Mouse (Mus musculus) left cerebral cortex, postnatal 4 days (tissue): ENCODE data around the gene Eef1g. TPM values are rescaled to one million over a fixed set of nuclear protein-coding genes. Genes with fewer than 3 reads are reported as not detected.
"Not testable (repeated sequence)": the region's sequence is repeated elsewhere in the genome, so short reads cannot be mapped to it uniquely, and the experiment has no call there.

Experiments used
- DNase-seq: peaks from one replicate; pipeline ENCODE4 v3.0.0-alpha.2; 2022
- intact Hi-C: fragments of 180-260 bp; cut with DNase I; formaldehyde crosslinking; loops from one replicate; pipeline ENCODE4 v1.15.1; 2025
- total RNA-seq, 2 experiments: library from RNA; stranded (reverse); gene quantifications; 2 replicates each; pipeline ENCODE4 v1.2.3; 2021

Gene Eef1g
- total RNA-seq, 2 experiments from 2014 or later: 385 to 398 TPM

GRCm38 (mm10) chr19:8944062-8944461 lies 22.8 kb upstream of the Eef1g start:
- no peak for DNase-seq
- intact Hi-C loops: loop anchor here (10.0 kb wide), 1 partner anchor 109 kb away; the partner anchor contains the start of genes Bscl2 and Gng3

DNA sequence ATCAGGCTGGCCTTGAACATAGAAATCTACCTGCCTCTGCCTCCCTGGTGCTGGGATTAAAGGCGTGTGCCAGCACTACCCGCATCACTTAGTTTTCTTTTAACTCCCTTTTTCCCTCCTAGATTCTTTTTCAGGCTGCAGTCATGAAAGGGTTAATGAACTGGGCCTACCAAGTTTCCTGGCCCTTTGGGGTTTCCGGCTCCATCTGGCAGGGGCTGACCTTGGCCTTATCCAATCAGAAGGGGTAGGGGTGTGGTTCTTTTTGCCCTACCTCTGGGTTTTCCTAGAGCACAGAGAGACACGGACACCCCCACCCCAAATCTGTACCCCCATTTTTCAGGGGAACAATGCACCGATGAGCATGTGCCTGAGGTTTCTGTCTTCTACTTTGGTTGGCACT lies 22.1 kb upstream of the Eef1g start:
- intact Hi-C loops: loop anchor here (10.0 kb wide), 1 partner anchor 110 kb away; the partner anchor contains the start of genes Bscl2 and Gng3
- DNase-seq: peak; percentile 84

DNA sequence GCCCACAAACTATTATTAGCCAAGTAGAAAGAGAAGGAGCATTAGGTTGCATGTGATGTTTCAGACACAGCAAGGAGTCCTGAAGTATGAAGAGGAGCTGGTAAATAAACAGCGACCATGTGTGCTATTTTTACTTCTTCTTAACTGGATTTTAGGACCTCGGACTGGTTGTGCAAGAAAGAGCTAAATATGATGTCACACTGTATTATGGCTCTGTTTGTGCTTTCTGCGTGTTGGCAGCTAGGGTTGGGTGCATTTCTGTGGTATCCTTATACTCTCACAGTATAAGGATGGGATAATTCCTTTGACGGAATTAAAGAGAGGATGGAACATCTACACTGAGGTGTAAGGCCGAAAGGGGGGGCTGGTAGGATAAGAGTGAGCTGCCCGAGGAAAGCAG lies 21.6 kb upstream of the Eef1g start:
- intact Hi-C loops: loop anchor here (10.0 kb wide), 1 partner anchor 110 kb away; the partner anchor contains the start of genes Bscl2 and Gng3
- no peak for DNase-seq

- no peak for DNase-seq
- intact Hi-C loops: loop anchor here (10.0 kb wide), 1 partner anchor 112 kb away; the partner anchor contains the start of genes Bscl2 and Gng3
These were observed 19.9 kb upstream of the Eef1g start for GRCm38 (mm10) chr19:8946929-8947328.

- intact Hi-C loops: no loop called here
- DNase-seq: no peak
These were observed 16.7 kb upstream of the Eef1g start for GRCm38 (mm10) chr19:8950190-8950589.

DNA sequence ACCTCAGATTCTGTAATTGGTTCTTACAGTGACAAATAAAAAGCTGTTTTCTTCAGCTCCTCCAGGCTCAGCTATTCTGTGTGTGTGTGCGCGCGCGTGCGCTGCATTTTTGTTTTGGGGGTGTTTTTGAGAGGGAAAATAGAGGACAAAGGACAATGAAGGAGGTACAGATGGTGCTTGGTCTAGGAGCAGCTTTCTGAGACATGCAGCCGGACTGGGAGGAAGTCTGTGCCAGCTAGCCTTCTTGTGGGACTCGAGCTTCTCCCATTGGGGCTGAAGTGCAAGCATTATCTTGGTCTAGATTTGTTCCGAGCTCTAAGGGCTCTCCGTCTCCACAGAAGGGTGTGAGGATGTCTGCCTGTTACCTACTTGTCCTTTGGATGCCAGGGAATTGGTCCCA lies 14.6 kb upstream of the Eef1g start:
- intact Hi-C loops: no loop called here

GRCm38 (mm10) chr19:8953135-8954039 lies 13.5 kb upstream of the Eef1g start, which contains the start of gene Tut1:
Tut1 (plus strand) TSS chr19:8953847.
- intact Hi-C loops: no loop called here
- DNase-seq: peak; percentile 86

More for the DNA sequence above, 14.6 kb upstream of the Eef1g start:
- no peak for DNase-seq

DNA sequence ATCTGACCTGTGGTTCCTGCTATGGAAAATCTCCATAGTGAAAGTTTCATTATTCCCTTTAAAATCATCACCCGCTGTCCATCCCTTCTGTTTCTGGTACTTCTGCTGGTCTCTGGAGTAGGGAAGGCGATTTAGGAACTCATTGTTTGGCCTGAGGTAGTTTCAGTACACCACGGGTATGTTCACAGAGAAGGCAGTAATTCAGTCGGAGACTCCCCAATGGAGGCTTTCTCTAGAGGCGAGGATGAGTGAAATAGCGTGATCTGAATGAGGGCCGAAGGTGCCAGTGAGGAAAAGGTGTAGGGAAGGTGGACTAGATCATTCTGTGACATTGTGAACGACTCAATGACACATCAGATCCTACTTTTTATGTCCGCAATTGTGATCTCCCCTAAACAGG lies 12.7 kb upstream of the Eef1g start:
- no peak for DNase-seq
- intact Hi-C loops: no loop called here

DNA sequence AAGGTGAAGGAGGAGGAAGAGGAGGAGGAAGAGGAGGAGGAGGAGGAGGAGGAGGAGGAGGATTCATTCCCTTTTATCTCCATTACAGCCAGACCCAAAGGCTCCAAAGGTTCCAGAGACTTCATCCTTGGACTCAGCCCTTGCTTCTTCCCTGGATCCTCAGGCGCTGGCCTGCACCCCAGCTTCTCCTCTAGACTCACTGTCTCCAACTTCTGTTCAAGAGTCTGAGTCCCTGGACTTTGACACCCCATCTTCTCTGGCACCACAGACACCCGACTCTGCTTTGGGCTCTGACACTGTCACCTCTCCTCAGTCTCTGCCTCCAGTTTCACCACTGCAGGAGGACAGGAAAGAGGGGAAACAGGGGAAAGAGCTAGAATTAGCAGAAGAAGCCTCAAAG lies 4.6 kb upstream of the Eef1g start:
- intact Hi-C loops: no loop called here
- DNase-seq: no peak

- DNase-seq: no peak
- intact Hi-C loops: no loop called here
These were observed 1.8 kb upstream of the Eef1g start for GRCm38 (mm10) chr19:8965075-8965474.

GRCm38 (mm10) chr19:8965771-8966170 lies 1.1 kb upstream of the Eef1g start:
- intact Hi-C loops: no loop called here
- DNase-seq: no peak

DNA sequence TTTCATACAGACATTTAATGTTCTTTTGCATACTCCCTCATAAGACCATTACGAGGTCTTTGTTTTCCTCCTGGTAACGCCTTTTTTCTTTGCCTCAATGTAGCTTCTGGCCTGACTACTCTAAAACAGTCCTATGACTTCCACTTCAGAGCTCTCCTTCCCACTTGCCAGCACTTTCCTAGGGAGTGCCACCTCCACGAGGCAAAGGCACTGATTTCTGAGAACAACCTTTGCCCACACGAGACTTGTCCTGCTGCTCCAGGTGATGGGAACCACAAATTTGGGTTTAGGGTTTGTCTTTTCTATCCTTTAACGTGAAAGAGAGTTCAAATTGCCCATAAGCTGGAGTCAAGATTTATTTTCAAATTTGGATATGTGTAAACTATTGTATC lies 647 bp upstream of the Eef1g start:
- intact Hi-C loops: no loop called here
- no peak for DNase-seq

DNA sequence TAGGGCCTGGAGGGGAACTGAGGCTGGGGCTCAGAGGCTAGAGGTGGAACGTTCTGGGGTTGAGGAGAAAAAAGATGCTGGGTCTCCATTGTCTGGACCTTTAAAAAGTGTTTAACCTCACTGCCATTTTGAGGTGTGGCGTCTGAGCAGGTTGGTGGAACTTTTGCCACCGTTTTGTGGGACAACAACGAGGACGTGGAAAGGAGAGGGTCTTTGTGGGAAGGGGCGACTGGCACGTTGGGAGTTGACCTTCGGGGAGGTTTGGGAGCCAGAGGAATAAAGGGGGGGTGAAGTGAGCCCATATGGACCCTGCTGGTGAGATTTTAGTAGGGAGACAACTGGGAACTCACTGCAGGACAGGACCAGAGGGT lies 517 bp downstream of the Eef1g start:
- intact Hi-C loops: no loop called here
- no peak for DNase-seq

DNA sequence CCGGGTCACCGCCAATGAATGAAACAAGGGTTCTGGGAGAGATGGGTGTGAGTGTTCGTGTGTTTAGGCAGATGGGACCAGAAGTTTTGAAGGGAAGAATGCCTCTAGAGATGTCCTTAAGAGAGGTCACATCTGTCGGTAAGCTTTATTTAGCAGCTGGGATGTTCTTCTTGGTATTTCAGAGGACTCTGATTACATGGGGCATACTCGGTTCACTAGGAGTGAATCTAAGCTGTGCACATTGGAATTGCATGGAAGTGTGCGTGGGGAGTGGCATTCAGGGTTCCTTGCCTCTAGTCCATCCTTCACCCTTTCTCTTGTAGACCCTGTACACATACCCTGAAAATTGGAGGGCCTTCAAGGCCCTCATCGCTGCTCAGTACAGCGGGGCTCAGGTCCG lies 1.1 kb downstream of the Eef1g start:
- intact Hi-C loops: no loop called here

DNA sequence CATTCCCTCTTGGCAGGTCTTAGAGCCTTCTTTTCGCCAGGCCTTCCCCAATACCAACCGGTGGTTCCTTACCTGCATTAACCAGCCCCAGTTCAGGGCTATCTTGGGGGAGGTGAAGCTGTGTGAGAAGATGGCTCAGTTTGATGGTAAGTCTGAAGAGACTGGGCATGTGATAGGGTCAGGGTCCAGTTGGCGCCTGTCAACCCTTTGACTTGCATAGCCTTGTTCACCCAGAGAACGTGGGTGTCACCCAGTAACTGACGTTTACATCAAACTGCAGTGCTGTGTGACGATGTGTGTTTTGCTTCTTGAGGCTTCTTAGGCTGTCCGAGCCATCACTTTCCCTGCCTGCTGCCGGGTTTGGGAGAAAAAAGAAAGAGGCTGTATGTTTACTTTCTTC lies 5.7 kb downstream of the Eef1g start:
- intact Hi-C loops: loop anchor here (10.0 kb wide), 1 partner anchor 112 kb away; the partner anchor contains the start of gene Scgb1a1
- not testable (repeated sequence) for DNase-seq

More for the DNA sequence above, 1.1 kb downstream of the Eef1g start:
- DNase-seq: no peak

DNA sequence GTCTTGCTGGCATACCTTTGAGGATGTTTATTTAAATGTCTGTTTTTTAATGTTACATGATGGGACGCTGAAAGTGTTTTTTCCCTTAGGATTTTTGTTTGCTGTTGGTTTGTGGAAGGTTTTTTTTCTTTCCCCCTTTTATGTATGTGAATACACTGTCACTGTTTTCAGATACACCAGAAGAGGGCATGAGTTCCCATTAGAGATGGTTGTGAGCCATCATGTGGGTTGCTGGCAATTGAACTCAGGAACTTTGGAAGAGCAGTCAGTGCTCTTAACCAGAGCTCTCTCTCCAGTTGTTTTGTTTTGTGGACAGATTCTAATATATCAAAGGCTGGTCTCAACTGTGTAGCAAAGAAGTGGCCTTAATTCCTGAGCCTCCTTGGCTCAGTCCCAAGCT lies 7.8 kb downstream of the Eef1g start:
- no peak for DNase-seq
- intact Hi-C loops: loop anchor here (10.0 kb wide), 1 partner anchor 110 kb away; the partner anchor contains the start of gene Scgb1a1

GRCm38 (mm10) chr19:8975491-8975890 lies 8.7 kb downstream of the Eef1g start:
- intact Hi-C loops: loop anchor here (10.0 kb wide), 1 partner anchor 109 kb away; the partner anchor contains the start of gene Scgb1a1
- DNase-seq: no peak

DNA sequence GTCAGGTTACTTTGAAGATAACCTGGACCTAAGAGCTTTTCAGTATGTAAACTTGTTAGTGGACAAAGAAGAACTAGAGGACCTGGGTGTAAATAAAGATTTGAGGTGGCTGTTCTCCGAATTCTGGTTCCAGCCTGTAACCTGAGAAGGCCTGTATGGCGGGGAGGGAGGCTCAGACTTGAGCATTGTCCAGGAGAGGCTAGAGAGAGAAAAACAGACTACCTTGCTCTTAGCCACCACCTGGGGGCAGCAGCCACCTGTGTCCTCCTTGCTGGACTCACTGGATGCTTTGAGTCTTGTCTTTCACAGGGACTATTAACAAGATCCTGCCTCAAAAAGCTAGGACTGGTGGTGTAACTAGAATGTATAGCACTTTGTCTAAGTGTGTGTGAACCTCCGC lies 9.7 kb downstream of the Eef1g start:
- intact Hi-C loops: loop anchor here (10.0 kb wide), 1 partner anchor 108 kb away; the partner anchor contains the start of gene Scgb1a1
- DNase-seq: no peak

DNA sequence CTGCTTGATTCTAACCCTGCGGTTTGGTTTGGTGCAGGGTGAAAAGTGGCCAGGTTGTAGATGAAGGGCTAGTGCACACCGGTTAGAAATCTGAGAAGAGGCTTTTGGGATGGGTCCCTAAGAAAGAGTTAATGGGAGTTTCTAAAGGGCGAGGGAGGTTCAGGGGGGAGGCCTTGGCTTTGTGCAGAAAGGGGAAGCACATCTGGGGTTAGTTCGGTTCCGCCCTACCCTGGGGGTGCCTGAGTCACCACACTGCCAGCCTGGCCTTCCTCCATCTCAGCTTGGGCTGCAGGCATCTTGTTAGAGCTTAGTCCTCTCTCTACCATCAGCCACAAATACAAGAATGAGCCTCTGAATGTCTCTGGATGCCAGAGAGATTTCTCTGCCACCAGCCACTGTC lies 13.9 kb downstream of the Eef1g start:
- no peak for DNase-seq
- intact Hi-C loops: loop anchor here (5.0 kb wide), 1 partner anchor 127 kb away; no protein-coding TSS in a partner anchor

DNA sequence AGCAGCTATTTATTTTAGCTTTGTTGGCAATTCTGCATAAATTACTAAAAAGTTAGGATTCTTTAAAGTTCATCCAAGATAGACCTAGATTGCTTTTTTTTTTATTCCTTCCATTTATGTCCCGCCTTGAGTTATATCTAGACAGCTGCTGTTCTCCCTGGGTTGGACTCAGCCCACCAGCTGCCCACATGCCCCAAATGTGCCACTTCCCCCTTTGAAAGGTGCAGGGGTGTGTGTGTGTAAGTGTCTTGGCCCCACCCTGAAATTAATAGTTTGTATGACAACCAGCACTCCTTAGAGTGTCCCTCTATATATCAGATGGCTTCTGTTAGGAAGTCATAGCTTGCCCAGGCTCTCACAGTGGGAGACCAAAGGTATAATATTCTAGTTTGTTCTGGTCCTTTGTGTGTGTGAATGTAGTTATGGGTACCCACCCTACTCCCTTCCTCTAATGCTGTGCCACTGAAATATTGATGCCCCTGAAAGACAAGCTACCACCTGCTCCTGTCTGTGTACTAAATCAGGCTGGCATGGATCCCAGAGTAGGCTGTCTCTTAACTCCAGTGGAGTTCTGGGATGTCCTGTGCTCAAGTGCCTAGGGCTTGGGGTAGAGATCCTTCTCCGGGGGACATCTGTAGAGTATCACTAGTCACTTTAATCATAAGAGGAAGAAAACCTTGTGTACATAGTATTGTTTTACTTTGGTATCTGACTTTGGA lies 14.8 kb downstream of the Eef1g start:
- intact Hi-C loops: loop anchor here (5.0 kb wide), 1 partner anchor 126 kb away; no protein-coding TSS in a partner anchor
- peak; percentile 36 for DNase-seq
